Mouse (Mus musculus): Measurements from ENCODE around the gene Alpl. TPM values are rescaled to one million over a fixed set of nuclear protein-coding genes. Genes with fewer than 3 reads are reported as not detected.

Alpl gene
- total RNA-seq, 4 experiments from 2014 or later = 6.9 to 16.3 (median 10.2) TPM

DNA sequence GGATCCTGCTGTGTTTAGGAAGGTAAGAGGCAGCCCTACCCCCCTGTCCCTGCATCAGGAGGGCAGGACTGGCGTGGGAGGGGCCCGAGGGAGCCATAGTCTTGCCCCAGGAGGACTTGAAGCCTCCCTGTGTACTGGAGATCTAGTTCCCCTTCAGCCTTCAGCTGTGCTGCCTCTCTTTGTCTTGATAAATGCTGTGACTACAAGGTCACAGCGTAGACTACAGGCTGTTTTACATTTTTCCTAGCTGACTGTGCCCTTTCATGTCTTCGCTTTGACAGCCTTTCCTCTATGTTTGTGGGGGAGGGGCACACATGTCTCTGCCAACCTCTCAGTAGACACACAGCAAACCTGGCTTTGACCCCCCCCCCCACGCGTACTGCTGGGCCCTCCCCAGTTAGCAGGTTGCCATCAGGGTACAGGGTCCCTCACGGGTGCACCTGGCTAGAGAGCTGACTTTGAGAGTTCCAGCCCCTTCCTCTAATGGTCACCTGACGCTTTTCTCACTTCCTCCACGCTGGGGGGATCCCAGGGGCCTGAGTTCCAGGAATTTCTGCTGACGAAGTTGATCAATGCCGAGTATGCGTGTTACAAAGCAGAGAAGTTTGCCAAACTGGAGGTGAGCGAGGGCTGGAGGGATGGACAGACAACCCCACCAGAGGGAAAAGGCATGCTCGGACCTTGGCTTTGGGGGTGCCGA is 76.7 kb downstream of the Alpl start:
- DNase-seq (ENCODE audit: low spot score in 2 of 2) = no peak

DNA sequence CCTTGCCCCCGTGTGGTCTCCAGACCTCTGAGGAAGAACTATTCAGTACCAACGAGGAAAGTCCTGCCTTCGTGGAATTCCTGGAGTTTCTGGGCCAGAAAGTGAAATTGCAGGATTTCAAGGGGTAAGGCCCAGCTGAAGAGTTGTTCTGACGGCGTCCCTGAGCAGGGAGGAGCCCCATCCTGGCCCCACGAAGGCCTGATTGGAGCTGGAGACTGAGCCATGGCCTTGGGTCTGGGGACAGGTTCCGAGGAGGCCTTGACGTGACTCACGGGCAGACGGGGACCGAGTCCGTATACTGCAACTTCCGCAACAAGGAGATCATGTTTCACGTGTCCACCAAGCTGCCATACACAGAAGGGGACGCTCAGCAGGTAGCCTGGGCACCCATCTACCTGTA is 78.5 kb downstream of the Alpl start:
- DNase-seq (ENCODE audit: low spot score in 2 of 2) = no peak

DNA sequence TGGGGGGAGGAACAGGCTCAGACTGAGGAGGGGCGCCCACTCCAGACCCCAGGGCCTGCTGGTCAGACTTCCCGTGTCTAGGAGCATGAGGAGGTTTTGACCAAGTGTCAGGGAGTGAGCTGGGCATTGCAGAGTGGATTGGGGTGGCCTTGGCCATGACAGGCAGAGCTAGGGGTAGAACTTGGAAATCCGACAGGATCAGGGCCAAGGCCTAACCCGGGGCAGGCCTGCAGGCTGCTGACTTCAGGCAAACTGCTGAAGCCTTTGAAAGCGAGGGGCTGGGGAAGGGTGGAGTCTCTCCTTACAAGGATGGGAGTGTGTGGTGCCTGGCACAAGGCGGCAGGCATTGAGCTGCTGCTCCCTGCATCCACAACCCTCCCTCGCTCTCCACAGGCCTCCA is 79.2 kb downstream of the Alpl start:
- no peak for DNase-seq (ENCODE audit: low spot score in 2 of 2)

DNA sequence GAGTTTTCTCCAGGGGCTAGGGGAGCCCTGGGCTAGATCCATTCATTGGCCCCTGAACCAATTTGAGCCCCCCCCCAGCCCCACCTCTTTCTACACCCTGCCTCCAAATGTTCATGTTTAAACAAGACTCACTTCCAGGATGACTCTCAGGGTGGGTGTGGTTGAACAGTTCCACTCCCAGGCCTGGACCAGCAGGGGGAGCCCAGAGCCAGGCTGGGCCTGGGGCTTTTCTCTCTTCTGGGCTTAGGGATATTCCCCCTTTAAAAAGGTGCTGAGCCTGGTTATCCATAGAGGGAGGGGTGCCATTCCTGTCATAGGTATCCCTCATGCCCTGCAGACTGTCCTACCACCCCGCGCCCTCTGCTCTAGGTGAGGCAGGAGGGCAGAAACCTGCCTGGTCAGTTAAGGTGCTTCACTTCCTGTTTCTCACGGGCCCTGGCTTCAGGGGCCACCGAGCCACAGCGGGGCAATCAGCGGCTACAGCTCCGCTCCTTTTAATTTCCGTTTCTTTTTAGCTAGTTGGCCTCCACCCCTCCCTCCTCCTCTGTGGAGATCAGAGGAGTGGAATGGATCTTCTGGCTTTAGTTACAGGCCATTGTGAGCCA is 82.1 kb downstream of the Alpl start:
- DNase-seq (ENCODE audit: low spot score in 2 of 2) = no peak

DNA sequence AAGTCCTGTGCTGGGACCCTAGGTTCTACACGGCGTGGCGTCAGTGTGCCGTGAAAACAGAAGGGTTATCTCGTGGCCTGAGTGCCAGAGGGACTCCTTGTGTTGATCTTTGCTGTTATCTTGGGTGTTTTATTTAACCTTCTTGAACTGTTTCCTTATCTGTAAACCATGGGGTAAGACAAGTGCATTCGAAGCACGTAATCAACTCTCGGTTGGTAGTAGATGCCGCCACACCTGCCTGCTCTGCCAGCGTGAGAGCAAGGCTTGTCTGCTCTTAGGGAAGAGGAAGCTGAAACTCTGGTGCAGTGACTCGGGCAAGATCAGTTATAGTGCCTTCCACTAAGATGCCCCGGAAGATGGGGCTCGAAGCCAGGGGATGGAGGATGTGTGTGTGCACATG is 83.2 kb downstream of the Alpl start:
- DNase-seq (ENCODE audit: low spot score in 2 of 2) = no peak

DNA sequence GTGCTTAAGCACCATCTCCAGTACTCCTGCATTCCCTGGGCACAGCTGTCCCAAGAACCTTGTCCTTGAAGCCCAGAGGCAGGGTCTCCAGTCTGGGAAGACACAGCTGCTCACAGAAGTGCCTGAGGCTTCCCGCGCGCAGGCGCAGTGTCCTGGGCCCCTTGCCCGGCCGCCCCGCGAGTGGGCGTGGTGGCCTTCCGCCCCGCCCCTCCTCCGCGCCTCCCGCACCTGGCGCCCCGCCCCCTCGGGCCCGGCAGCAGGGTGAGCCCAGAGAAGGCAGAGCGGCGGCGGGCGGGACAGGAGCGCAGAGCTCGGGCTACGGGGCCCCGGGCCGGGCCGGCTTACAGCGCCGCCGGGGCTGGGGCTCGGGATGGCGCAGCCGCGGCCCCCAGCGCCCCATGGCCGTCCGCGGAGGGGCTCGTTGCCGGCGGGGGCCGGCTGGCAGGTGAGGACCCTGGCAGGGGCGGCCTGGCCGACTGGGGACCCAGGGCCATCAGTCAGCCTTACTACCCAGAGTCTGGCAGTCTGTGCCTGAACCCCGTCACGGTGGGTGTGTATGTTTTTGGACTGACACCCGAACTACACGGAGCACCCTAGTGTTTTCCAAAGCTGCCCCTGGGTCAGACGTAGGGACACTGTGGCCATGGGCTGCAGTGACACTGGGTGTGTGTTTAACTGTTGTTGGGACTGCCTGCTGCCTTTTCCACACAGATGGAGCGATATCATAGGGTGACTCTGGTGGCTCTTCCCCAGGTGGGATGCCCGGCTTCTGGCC is 88.8 kb downstream of the Alpl start:
- peak; percentile 75 to 85 for DNase-seq (ENCODE audit: low spot score in 2 of 2)

DNA sequence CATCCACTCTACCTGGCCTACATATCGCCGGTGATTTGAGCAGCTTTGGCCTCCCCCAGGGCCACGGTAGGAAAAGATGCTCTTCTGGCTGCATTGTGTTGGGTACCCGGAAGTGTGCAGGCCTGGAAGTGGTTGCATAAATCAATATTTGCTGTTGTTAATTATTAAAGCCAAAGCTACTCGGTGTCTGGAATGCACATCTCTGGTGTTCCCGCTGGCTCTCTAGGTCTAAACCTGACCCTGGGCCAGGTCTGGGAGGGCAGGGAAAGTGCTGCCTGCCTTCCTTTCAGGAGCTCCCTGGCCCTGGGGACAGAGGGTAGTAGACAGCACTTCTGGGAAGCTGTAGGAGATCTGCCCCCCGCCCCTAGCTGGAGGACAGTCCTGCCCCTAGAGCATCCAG is 89.7 kb downstream of the Alpl start:
- DNase-seq (ENCODE audit: low spot score in 2 of 2) = no peak

DNA sequence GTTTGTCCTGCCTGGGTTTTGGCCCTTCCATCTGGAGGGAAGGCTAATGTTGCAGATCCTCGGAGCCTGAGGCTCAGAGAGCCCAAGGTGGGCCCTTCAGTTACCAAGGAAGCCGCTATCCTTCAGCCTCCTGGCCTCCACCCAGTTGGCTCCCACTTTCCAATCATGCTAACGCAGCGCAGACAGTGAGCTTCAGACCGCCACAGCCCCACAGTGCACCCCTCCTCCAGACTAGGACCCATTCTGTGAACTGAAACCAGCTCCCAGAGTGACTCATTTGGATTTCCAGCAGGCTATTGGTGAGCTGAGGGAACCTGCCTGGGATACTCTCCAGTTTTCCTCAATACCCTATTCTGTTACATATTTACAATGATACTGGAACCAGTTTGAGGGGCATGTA is 90.8 kb downstream of the Alpl start:
- no peak for DNase-seq (ENCODE audit: low spot score in 2 of 2)

DNA sequence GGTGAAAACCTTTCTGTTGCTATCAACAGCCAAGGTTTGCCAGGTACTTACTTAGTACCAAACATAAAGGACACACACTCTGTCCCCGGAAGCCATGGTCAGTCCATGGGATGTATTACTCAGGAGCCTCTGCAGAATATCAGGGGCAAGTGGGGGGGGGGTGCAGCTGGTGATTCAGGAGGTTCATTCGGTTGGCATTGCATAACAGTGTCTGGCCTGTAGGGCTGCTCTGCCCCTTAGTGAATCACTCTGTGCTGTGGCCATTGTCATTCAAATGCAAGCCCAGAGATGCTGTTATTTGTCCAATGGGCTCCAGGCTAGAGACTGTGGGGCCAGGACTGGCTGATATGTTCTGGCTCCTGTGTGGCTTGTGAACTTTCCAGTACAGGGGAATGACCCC is 91.6 kb downstream of the Alpl start:
- DNase-seq (ENCODE audit: low spot score in 2 of 2) = no peak

DNA sequence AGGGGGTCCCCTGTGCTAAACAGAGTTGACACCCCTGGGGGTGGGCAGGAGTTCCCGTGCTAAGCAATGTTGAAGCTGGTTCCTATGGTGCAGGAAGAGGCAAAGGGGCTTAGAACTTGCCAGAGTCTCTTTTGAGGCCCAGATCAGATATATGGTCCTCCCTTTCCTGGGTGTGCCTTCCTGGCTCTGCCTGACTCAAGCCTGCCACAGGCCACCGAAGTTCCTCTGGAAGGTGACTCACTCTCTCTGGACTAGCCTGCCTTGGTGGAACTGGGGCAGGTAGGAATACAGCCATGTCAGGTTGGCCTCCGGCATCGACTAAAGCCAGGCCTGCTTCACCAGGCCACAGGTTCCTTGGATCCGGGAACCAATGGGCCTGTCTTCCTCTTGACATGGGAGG is 93.1 kb downstream of the Alpl start:
- no peak for DNase-seq (ENCODE audit: low spot score in 2 of 2)

DNA sequence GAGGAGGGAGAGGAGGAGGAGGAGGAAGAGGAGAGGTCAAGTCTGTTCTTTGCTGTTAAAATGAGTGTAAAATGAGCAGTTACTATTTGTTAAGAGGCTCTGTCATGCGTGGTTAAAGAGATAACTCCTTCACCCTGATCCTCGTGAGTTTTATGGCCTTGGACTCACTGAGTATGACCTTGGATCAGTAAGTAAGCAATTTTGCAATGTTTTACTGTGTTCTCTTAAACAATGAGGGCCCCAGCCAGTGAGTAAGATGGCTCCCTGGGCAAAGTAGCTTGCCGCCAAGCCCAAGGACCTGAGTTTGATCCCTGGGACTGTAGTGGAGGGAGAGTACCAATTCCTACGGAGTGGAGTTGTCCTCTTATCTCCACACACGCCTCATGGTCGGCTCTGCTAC is 95.2 kb downstream of the Alpl start:
- DNase-seq (ENCODE audit: low spot score in 2 of 2) = no peak

DNA sequence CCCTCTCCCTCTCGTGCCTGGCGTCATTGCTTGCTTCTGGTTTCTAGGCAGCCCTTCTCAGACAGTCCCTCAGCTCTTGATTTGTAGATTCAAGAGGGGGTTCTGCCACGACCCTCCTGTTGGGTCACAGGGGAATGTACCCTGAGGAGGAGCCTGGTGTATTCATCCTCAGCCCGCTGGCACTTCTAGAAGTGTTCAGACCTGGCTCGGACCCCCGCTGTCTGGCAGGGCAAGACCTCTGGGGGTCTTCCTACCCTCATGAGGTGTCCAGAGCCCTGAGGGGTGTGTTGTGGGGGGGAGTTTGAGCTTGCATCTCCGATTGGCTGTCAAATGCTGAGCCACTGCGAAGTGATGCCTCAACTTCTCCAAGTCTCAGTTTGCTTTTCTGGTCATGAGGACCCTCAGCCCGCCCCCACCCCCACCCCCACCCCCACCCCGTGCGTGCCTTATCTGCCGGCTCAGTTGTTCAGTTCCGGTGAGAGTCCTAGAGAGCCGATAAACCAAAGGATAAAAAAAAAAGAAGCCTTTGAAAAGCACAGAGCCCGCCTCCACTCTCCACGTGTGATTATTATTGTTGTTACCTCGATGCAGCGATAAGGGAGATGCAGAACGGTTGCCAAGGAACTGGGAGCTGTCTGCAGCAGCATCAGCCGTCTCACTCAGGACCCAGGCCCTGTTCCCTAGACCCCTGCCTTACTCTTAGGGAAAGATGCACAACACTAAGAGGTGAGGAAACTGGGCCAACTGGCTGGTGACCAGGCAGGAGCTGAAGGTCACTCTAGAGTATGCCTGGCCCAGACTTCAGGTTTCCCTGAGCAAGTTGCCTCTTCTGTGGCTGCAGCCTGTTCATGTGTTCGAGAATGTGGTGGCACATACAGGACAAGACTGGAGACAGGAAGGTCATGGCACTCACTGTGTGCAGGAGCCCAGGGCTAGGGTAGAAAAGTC is 96.6 kb downstream of the Alpl start:
- no peak for DNase-seq (ENCODE audit: low spot score in 2 of 2)

DNA sequence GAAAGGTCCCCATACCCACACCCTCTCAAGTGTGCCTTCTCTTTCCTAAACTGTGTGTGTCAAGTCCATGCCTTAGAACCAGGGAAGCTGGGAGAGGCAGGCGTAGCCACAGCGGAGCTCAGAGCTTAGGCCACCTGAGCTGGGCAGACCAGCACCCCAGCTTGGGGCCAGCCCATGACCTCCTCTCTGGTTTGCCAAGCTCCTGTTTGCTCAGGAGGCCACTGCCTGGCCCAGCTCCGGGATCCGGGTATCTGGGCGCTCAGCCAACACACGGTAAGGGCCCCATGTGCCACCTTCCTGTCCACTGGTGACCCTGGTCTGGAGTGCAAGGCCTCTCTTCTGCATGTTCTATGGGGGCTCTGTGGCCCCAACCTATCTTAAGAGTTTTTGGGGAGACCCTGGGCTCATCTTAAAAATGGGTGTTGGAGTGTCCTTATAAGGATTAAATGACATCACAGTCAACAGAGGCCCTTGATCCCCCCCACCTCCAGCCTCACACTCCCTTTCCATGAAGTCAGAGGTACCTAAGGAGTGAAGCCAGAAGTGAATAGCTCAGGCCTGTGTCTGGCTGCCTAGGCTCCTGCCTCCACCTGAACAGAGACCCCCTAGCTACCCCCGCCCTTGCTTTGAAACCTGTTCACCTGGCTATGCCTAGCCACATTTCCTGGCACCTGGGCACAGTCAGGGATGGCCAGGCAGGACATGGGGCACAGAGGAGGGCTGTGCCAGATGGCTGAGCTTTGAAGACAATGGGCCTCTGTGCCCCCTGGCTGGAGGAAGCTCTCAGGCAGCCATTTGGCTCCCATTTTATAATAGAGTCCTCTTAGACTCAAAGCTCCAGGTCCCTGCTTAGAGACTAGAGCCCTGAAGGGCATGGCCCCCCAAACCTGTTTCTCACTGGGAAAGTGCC is 97.9 kb downstream of the Alpl start:
- DNase-seq (ENCODE audit: low spot score in 2 of 2) = no peak

DNA sequence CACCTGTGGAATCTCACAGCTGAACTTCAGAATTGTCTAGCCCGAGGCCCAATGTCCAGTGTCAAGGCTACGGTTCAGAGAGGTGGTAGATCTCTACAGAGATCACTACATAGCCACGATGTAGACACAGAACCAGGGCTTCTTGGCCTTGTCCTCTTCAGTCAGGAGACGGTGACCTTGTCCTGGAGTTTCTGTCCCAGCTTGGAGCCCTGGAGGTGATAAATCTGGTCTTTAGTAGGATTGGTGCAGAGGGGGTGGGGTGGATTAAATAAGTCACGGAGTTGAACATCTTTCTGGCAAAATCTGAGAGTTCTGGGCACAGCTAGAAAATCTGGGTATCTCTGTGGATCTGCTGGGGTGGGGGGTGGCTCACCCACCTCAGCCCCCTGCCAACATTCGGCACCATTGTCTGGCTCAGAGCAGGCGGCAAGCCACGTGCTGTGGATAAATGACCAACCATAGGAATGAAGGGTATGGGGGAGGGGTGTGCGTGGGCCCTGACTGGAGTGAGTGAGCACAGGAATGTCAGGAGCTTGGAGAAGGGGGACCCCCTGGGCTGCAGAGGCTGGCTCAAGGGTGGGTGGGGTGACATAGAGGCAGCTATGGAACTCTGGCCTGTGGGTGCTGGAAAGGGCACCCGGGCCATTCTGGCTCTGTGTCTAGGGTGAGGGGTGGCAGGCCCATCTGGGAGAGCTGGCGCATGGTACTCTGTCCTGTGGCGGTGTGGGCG is 98.9 kb downstream of the Alpl start:
- DNase-seq (ENCODE audit: low spot score in 2 of 2) = no peak

DNA sequence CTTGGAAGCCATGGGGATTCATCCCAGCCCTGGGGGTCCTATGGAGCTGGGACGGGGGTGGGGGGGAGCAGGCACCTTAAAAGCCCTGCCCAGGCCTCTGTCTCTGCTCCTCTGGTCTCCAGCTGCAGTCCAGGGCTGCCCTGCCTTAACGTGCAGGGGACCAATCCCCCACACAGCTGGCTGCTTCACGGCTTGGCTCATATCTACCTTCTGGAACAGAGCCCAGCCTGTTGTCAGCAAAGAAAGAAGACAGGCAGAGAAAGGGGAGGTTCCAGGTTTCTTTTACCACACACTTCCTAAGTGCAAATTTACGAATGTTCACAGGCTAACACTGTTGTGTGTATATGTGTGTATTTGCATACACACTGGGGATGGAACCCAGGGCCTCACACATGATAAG is 100.3 kb downstream of the Alpl start:
- DNase-seq (ENCODE audit: low spot score in 2 of 2) = no peak

DNA sequence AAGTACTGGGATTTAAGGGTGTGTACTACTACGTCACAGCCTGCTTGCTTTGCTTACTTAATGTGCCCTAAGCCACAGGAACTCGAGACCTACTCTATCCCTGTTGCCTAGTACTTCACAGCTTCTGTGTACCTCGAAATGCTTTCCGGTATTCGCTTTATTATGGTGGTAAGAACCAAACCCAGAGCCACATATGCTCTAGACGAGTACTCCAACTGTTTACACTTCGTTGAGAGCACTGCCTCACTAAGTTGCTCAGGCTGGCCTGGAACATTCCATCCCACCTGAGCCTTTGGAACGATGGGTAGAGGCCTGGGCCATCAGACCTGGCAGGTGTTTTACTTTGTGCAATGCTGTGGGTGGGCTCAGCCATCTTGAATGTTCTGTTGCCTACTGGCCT is 100.9 kb downstream of the Alpl start:
- no peak for DNase-seq (ENCODE audit: low spot score in 2 of 2)

DNA sequence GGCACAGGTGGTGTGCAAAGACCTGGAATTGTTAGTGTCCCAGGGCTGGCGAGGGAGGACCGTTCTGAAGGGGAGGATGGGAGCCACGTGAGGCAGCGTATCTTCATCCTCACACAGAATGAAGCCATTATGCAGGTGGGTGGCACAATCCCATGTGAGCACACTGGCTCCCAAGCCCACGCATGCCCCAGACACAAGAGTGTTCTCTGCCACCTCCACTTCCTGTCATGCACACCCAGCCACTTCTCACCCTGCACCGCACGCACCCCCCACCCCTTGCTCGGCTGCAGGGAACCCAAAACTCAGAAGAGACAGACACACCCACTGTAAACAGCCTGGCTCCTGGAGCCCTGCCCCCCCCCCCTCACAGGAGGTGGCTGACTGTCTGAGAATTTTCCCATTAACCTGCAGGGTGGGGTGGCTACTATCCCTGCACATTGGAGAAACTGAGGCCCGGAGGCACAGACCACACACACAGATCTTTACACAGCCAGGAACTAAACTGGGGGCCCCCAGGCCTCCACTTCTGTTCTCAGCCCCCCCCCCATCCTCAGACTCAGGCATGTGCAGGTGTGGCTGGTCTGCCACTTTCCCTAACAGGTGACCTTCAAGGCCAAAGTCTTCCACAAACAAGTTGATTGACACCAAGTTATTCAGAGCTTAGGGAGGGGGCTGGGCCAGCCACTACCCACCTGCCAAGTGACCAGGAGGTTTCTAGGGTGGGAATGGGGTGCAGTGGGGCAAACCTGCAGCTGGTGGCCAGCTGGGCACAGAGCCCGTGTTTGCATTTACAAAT is 103.9 kb downstream of the Alpl start:
- DNase-seq (ENCODE audit: low spot score in 2 of 2) = no peak
